Mouse (Mus musculus) ES-Bruce4 (cell line): Measurements from ENCODE around the gene Gm13212.
"Not testable (repeated sequence)": the region's sequence is repeated elsewhere in the genome, so short reads cannot be mapped to it uniquely, and the experiment has no call there.

Experiments
- CTCF ChIP-seq: IDR thresholded peaks from one replicate; pipeline ENCODE4 v1.8.1; 2011; ENCODE audit warnings: low read depth, low read length
- POLR2A ChIP-seq: IDR thresholded peaks from one replicate; pipeline ENCODE4 v1.8.1; 2011; ENCODE audit warnings: low read length; ENCODE audit not compliant: insufficient read depth

GRCm38 (mm10) chr4:145670385-145670784 is 85.4 kb downstream of the Gm13212 start, which contains the start of gene Zfp980:
- TF ChIP-seq CTCF, POLR2A: not testable (repeated sequence)
